In genomic region chr11:96875270-96875669, GRCm38 (mm10) we compare ENCODE assay signal across 7 mouse cellular contexts. TPM values are rescaled to one million over a fixed set of nuclear protein-coding genes. Genes with fewer than 3 reads are reported as not detected.
A peak's percentile ranks its signal among the peaks of the same experiment; 100 is the strongest.
DNase-seq lines count a peak whose midpoint lies in the region; ATAC-seq lines count a peak whose summit lies in the region.

No protein-coding gene starts in this region.

- H3K36me3 ChIP-seq in lung, embryonic 15.5 days: no peaks in the 10 kb centered on the region
- no peaks in the 10 kb centered on the region for H3K36me3 ChIP-seq in forebrain, embryonic 14.5 days (ENCODE audit: control insufficient read depth, insufficient read depth, low read length)
- H3K36me3 ChIP-seq in limb, embryonic 13.5 days: no peaks in the 10 kb centered on the region
- H3K36me3 ChIP-seq in stomach, embryonic 14.5 days (ENCODE audit: control insufficient read depth, insufficient read depth, low read length): no peaks in the 10 kb centered on the region

- 0 out of 2 replicates have a peak, but pooled peaks have one; percentile 4 for ATAC-seq in lung, embryonic 15.5 days (ENCODE audit: borderline replicate concordance, extremely low read depth, low FRiP score, low TSS enrichment)
- ATAC-seq in forebrain, embryonic 14.5 days: no peak
- ATAC-seq in limb, embryonic 13.5 days (ENCODE audit: low FRiP score, low read depth): no peak
- ATAC-seq in stomach, embryonic 14.5 days (ENCODE audit: insufficient number of reproducible peaks, insufficient read depth, low FRiP score, low read depth): peak; percentile 10; the same call in 1 of the 2 replicates

- H3K4me3 ChIP-seq in lung, embryonic 15.5 days: peak overlapping the region; percentile 38
- H3K4me3 ChIP-seq in forebrain, embryonic 14.5 days (ENCODE audit: low read depth, low read length): no peak overlapping the region
- peak overlapping the region; percentile 46 for H3K4me3 ChIP-seq in limb, embryonic 13.5 days
- peak overlapping the region; percentile 23; the same call in 1 of the 2 replicates for H3K4me3 ChIP-seq in stomach, embryonic 14.5 days (ENCODE audit: low read depth, low read length)

- no peak for DNase-seq in lung, adult 18-20 months
- DNase-seq in forebrain, embryonic 14.5 days (ENCODE audit: low spot score): no peak
- DNase-seq in spleen, postnatal 14 days (ENCODE audit: low spot score in 2 of 2): no peak
- DNase-seq in yolk sac, embryonic 10.5 days (ENCODE audit: low spot score): no peak

- no peak overlapping the region for H3K27ac ChIP-seq in lung, embryonic 15.5 days
- H3K27ac ChIP-seq in forebrain, embryonic 14.5 days (ENCODE audit: low read depth, low read length): peak overlapping the region; percentile 100
- H3K27ac ChIP-seq in limb, embryonic 13.5 days: no peak overlapping the region
- peak overlapping the region; percentile 45; the same call in 1 of the 2 replicates for H3K27ac ChIP-seq in stomach, embryonic 14.5 days (ENCODE audit: low read length)

- WGBS in lung, embryonic 15.5 days: 24% methylated on average over 4 of the region's 4 CpGs
- WGBS in forebrain, embryonic 14.5 days: 9% methylated on average over 4 of the region's 4 CpGs
- 18% methylated on average over 4 of the region's 4 CpGs for WGBS in limb, embryonic 13.5 days
- WGBS in stomach, embryonic 14.5 days: 27% methylated on average over 4 of the region's 4 CpGs

- H3K9ac ChIP-seq in lung, embryonic 15.5 days: no peak overlapping the region
- H3K9ac ChIP-seq in forebrain, embryonic 14.5 days (ENCODE audit: low read length): peak overlapping the region; percentile 70
- peak overlapping the region; percentile 67; the same call in 1 of the 2 replicates for H3K9ac ChIP-seq in limb, embryonic 13.5 days
- H3K9ac ChIP-seq in stomach, embryonic 14.5 days (replicated peaks; ENCODE audit: low read depth, low read length): no peak overlapping the region

- H3K9me3 ChIP-seq in lung, embryonic 15.5 days: no peaks in the 10 kb centered on the region
- H3K9me3 ChIP-seq in forebrain, embryonic 14.5 days (replicated peaks; ENCODE audit: control insufficient read depth, low read length): no peaks in the 10 kb centered on the region
- no peaks in the 10 kb centered on the region for H3K9me3 ChIP-seq in limb, embryonic 13.5 days
- no peaks in the 10 kb centered on the region for H3K9me3 ChIP-seq in stomach, embryonic 14.5 days (ENCODE audit: control insufficient read depth, low read depth, low read length)

- H3K4me1 ChIP-seq in lung, embryonic 15.5 days: peaks cover 28% of the 10 kb centered on the region
- peaks cover 57% of the 10 kb centered on the region for H3K4me1 ChIP-seq in forebrain, embryonic 14.5 days (ENCODE audit: control insufficient read depth, insufficient read depth, low read length)
- H3K4me1 ChIP-seq in limb, embryonic 13.5 days: peaks cover 44% of the 10 kb centered on the region
- peaks cover 32% of the 10 kb centered on the region for H3K4me1 ChIP-seq in stomach, embryonic 14.5 days (ENCODE audit: control insufficient read depth, insufficient read depth, low read length)

- H3K4me2 ChIP-seq in lung, embryonic 15.5 days: peak overlapping the region; percentile 83
- peak overlapping the region; percentile 53 for H3K4me2 ChIP-seq in forebrain, embryonic 14.5 days (ENCODE audit: low read length)
- peak overlapping the region; percentile 83 for H3K4me2 ChIP-seq in limb, embryonic 13.5 days (replicated peaks)
- peak overlapping the region; percentile 61 for H3K4me2 ChIP-seq in stomach, embryonic 14.5 days (replicated peaks; ENCODE audit: low read depth, low read length)

- H3K27me3 ChIP-seq in lung, embryonic 15.5 days: peaks cover 38% of the 10 kb centered on the region; the same call in 1 of the 2 replicates
- no peaks in the 10 kb centered on the region for H3K27me3 ChIP-seq in forebrain, embryonic 14.5 days (replicated peaks; ENCODE audit: control insufficient read depth, insufficient read depth, low read length)
- H3K27me3 ChIP-seq in limb, embryonic 13.5 days: peaks cover 15% of the 10 kb centered on the region
- no peaks in the 10 kb centered on the region for H3K27me3 ChIP-seq in stomach, embryonic 14.5 days (ENCODE audit: control insufficient read depth, insufficient read depth, low read length)

RNA-seq across cellular contexts. Expression of gene Copz2, which starts 25.6 kb away (rescaled TPM):
- 134 and 138 TPM in 2 replicates for polyA plus RNA-seq in lung, embryonic 15.5 days (2015; fragmentation: Nextera tagmentation; extraction: Ambion mirVana)
- polyA plus RNA-seq in forebrain, embryonic 14.5 days (2014; fragmentation: Nextera tagmentation; extraction: Ambion mirVana): 14.7 and 15.0 TPM in 2 replicates
- polyA plus RNA-seq in limb, embryonic 13.5 days (2015; fragmentation: Nextera tagmentation; extraction: Ambion mirVana): 140 and 149 TPM in 2 replicates
- 136 and 141 TPM in 2 replicates for polyA plus RNA-seq in stomach, embryonic 14.5 days (2014; fragmentation: Nextera tagmentation; extraction: Ambion mirVana)

RNA-seq across cellular contexts. Expression of gene Cdk5rap3, which starts 41.0 kb away (rescaled TPM):
- polyA plus RNA-seq in lung, embryonic 15.5 days (2015; fragmentation: Nextera tagmentation; extraction: Ambion mirVana): 65.8 and 67.2 TPM in 2 replicates
- polyA plus RNA-seq in forebrain, embryonic 14.5 days (2014; fragmentation: Nextera tagmentation; extraction: Ambion mirVana): 91.2 and 98.4 TPM in 2 replicates
- 87.0 and 92.3 TPM in 2 replicates for polyA plus RNA-seq in limb, embryonic 13.5 days (2015; fragmentation: Nextera tagmentation; extraction: Ambion mirVana)
- 65.2 and 68.7 TPM in 2 replicates for polyA plus RNA-seq in stomach, embryonic 14.5 days (2014; fragmentation: Nextera tagmentation; extraction: Ambion mirVana)

RNA-seq across cellular contexts. Expression of gene Nfe2l1, which starts 45.5 kb away (rescaled TPM):
- 62.5 and 65.0 TPM in 2 replicates for polyA plus RNA-seq in lung, embryonic 15.5 days (2015; fragmentation: Nextera tagmentation; extraction: Ambion mirVana)
- 28.0 and 38.6 TPM in 2 replicates for polyA plus RNA-seq in forebrain, embryonic 14.5 days (2014; fragmentation: Nextera tagmentation; extraction: Ambion mirVana)
- polyA plus RNA-seq in limb, embryonic 13.5 days (2015; fragmentation: Nextera tagmentation; extraction: Ambion mirVana): 68.6 and 69.3 TPM in 2 replicates
- polyA plus RNA-seq in stomach, embryonic 14.5 days (2014; fragmentation: Nextera tagmentation; extraction: Ambion mirVana): 30.4 and 36.4 TPM in 2 replicates

RNA-seq across cellular contexts. Expression of gene Prr15l, which starts 52.6 kb away (rescaled TPM):
- 38.2 and 40.1 TPM in 2 replicates for polyA plus RNA-seq in lung, embryonic 15.5 days (2015; fragmentation: Nextera tagmentation; extraction: Ambion mirVana)
- 0.09 TPM in 1 of 2 replicates, not detected in the other for polyA plus RNA-seq in forebrain, embryonic 14.5 days (2014; fragmentation: Nextera tagmentation; extraction: Ambion mirVana)
- polyA plus RNA-seq in limb, embryonic 13.5 days (2015; fragmentation: Nextera tagmentation; extraction: Ambion mirVana): 0.60 and 0.97 TPM in 2 replicates
- polyA plus RNA-seq in stomach, embryonic 14.5 days (2014; fragmentation: Nextera tagmentation; extraction: Ambion mirVana): 46.8 and 48.7 TPM in 2 replicates

Comparison
In these comparisons a context has a peak if more than half of its experiments do, and no peak if none do; other contexts are left out.
1. ATAC-seq: peak in lung, embryonic 15.5 days (single experiment) and stomach, embryonic 14.5 days (single experiment); none in forebrain, embryonic 14.5 days (single experiment) and limb, embryonic 13.5 days (single experiment).
2. H3K27ac ChIP-seq: peak in forebrain, embryonic 14.5 days (single experiment) and stomach, embryonic 14.5 days (single experiment); none in lung, embryonic 15.5 days (single experiment) and limb, embryonic 13.5 days (single experiment).
3. H3K9ac ChIP-seq: peak in forebrain, embryonic 14.5 days (single experiment) and limb, embryonic 13.5 days (single experiment); none in lung, embryonic 15.5 days (single experiment) and stomach, embryonic 14.5 days (single experiment).
4. Peak in every context shown above with its lines, with median percentiles within 50 percentile points of each other: H3K4me2 ChIP-seq.